In the genomic region with DNA sequence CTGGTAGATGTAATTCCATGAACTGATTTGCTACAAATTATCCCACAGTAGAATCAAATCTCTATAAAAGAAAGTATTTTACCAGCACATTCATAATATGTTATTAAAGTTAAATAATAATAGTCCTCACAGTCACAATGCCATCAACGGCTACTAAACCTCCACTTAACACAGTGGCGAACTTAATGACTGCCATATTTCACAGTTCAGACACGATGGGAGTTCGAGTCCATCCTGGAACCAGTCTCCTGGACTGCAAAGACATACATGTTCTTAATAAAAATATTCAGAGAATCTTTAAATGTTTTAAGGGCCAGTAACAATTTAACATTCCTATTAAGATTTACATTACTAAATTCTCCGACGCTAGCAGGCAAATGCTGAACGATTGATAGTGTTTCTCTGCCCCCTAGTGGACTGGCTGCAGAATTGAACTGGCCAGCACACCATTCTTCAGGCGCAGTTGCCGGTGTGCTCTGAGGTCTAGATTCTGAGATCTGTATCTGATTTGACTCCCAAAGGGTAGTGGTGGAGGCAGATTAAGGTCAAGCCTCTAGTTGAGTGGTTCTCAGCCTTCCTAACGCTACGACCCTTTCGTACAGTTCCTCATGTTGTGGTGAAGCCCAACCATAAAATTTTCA, we compare ENCODE assay signal across 9 mouse cellular contexts.
DNase-seq lines count a peak whose midpoint lies in the region; ATAC-seq and TF ChIP-seq lines count a peak whose summit lies in the region.
"Had no signal": no experiment of that assay in that cellular context is flagged by ENCODE, and none has a peak within 500 bp of the region (broad histone marks: within the 10 kb centered on the region; RNA-seq: fewer than 3 reads in every experiment).

No protein-coding gene starts in this region.

- no peaks in the 10 kb centered on the region for H3K9me3 ChIP-seq in heart, embryonic 12.5 days (replicated peaks)
- H3K9me3 ChIP-seq in forebrain, embryonic 11.5 days (ENCODE audit: control insufficient read depth, low read length): no peaks in the 10 kb centered on the region
- H3K9me3 ChIP-seq in lung, embryonic 14.5 days (ENCODE audit: low read depth, low read length): no peaks in the 10 kb centered on the region
- H3K9me3 ChIP-seq: liver, embryonic 15.5 days had no signal

- TF ChIP-seq EP300 in heart, adult 2 months (IDR thresholded peaks at IDR 0.05; ENCODE audit: insufficient read depth, low read depth, low read length): peak; percentile 95

- no peak for ATAC-seq in heart, embryonic 12.5 days (ENCODE audit: insufficient number of reproducible peaks, low FRiP score)
- peak; percentile 87 for ATAC-seq in CD4-positive, CD25-positive, alpha-beta regulatory T cell, adult 4 months
- peak; percentile 72 for ATAC-seq in forebrain, embryonic 11.5 days (replicated peaks; ENCODE audit: low FRiP score)
- peak; percentile 63 for ATAC-seq in lung, embryonic 14.5 days (ENCODE audit: insufficient read depth)

- DNase-seq in heart, adult 2 months: peak; percentile 33 to 46
- peak; percentile 81 for DNase-seq in brain, embryonic 14.5 days (ENCODE audit: low read depth)
- peak; percentile 63 for DNase-seq in forebrain, embryonic 11.5 days (ENCODE audit: low spot score)
- peak; percentile 65 for DNase-seq in kidney, adult 2 months
- peak; percentile 89 for DNase-seq in lung, embryonic 14.5 days
- peak; percentile 88 for DNase-seq in retina, embryonic 14.5 days (ENCODE audit: low spot score)

- H3K9ac ChIP-seq in heart, adult 2 months (ENCODE audit: low read depth, low read length): no peak overlapping the region
- no peak overlapping the region for H3K9ac ChIP-seq in heart, embryonic 12.5 days
- H3K9ac ChIP-seq in forebrain, embryonic 11.5 days (ENCODE audit: low read length): no peak overlapping the region
- H3K9ac ChIP-seq in lung, embryonic 14.5 days: no peak overlapping the region
- H3K9ac ChIP-seq: liver, embryonic 15.5 days had no signal

- TF ChIP-seq POLR2A in heart, adult 2 months (IDR thresholded peaks at IDR 0.05; ENCODE audit: insufficient read depth, low read depth, low read length): no peak
- no peak for TF ChIP-seq POLR2A in brain, embryonic 14.5 days (IDR thresholded peaks at IDR 0.05; ENCODE audit: borderline replicate concordance, extremely low read depth, insufficient read depth, insufficient read length, poor library complexity, severe bottlenecking)
- no peak for TF ChIP-seq POLR2A in kidney, adult 2 months (IDR thresholded peaks at IDR 0.05; ENCODE audit: low read depth, low read length)

- H3K4me1 ChIP-seq in heart, adult 2 months (ENCODE audit: control insufficient read depth, insufficient read depth, low read length): no peaks in the 10 kb centered on the region; the same call in 1 of the 2 replicates
- H3K4me1 ChIP-seq in heart, embryonic 12.5 days (replicated peaks): 0 out of 2 replicates have a peak, but pooled peaks cover 10% of the 10 kb centered on the region
- no peaks in the 10 kb centered on the region for H3K4me1 ChIP-seq in forebrain, embryonic 11.5 days (replicated peaks; ENCODE audit: control insufficient read depth, insufficient read depth, low read length)
- H3K4me1 ChIP-seq in kidney, adult 2 months (ENCODE audit: control insufficient read depth, insufficient read depth, low read length): no peaks in the 10 kb centered on the region
- no peaks in the 10 kb centered on the region for H3K4me1 ChIP-seq in lung, embryonic 14.5 days (ENCODE audit: insufficient read depth)
- H3K4me1 ChIP-seq: liver, embryonic 15.5 days had no signal

- no peaks in the 10 kb centered on the region for H3K27me3 ChIP-seq in heart, adult 2 months (ENCODE audit: control insufficient read depth, insufficient read depth, low read length)
- no peaks in the 10 kb centered on the region for H3K27me3 ChIP-seq in heart, embryonic 12.5 days (replicated peaks)
- no peaks in the 10 kb centered on the region for H3K27me3 ChIP-seq in forebrain, embryonic 11.5 days (ENCODE audit: control insufficient read depth, insufficient read depth, low read length)
- no peaks in the 10 kb centered on the region for H3K27me3 ChIP-seq in kidney, adult 2 months (replicated peaks; ENCODE audit: control insufficient read depth, insufficient read depth, low read length)
- H3K27me3 ChIP-seq in lung, embryonic 14.5 days (ENCODE audit: insufficient read depth, low read length): no peaks in the 10 kb centered on the region
- H3K27me3 ChIP-seq: liver, embryonic 15.5 days had no signal

- no peaks in the 10 kb centered on the region for H3K36me3 ChIP-seq in heart, adult 2 months (ENCODE audit: control insufficient read depth, insufficient read depth, low read length)
- H3K36me3 ChIP-seq in heart, embryonic 12.5 days: no peaks in the 10 kb centered on the region
- no peaks in the 10 kb centered on the region for H3K36me3 ChIP-seq in forebrain, embryonic 11.5 days (ENCODE audit: control insufficient read depth, insufficient read depth, low read length)
- no peaks in the 10 kb centered on the region for H3K36me3 ChIP-seq in kidney, adult 2 months (ENCODE audit: control insufficient read depth, insufficient read depth, low read length)
- H3K36me3 ChIP-seq in lung, embryonic 14.5 days (ENCODE audit: insufficient read depth): no peaks in the 10 kb centered on the region
- H3K36me3 ChIP-seq: liver, embryonic 15.5 days had no signal

- TF ChIP-seq CTCF in heart, adult 2 months (IDR thresholded peaks at IDR 0.05): peak; percentile 96
- peak; percentile 91 for TF ChIP-seq CTCF in brain, embryonic 14.5 days (IDR thresholded peaks at IDR 0.05; ENCODE audit: borderline replicate concordance, extremely low read depth, insufficient read depth, insufficient read length)
- TF ChIP-seq CTCF in kidney, adult 2 months (conservative IDR thresholded peaks at IDR 0.05; ENCODE audit: insufficient read depth, insufficient read length, low read depth, low read length): peak; percentile 93
- TF ChIP-seq CTCF in lung, embryonic 14.5 days (IDR thresholded peaks at IDR 0.05; ENCODE audit: low read depth): peak; percentile 92

- H3K4me3 ChIP-seq in heart, adult 2 months: no peak overlapping the region
- no peak overlapping the region for H3K4me3 ChIP-seq in heart, embryonic 12.5 days
- no peak overlapping the region for H3K4me3 ChIP-seq in forebrain, embryonic 11.5 days (ENCODE audit: low read depth, low read length)
- no peak overlapping the region for H3K4me3 ChIP-seq in kidney, adult 2 months (ENCODE audit: insufficient read depth, low read depth, low read length)
- no peak overlapping the region for H3K4me3 ChIP-seq in lung, embryonic 14.5 days (ENCODE audit: low read depth, low read length)
- H3K4me3 ChIP-seq: liver, embryonic 15.5 days had no signal

- intact Hi-C loops in heart, adult 2 months (cut with DNase I): loop anchor here (1.0 to 10.0 kb wide), 6 partner anchors 38 to 470 kb away; a partner anchor contains a TSS

- no peaks in the 10 kb centered on the region for H3K79me2 ChIP-seq in heart, adult 2 months (replicated peaks; ENCODE audit: control insufficient read depth, insufficient read depth, low read length)

- H3K27ac ChIP-seq in heart, adult 2 months: no peak overlapping the region
- no peak overlapping the region for H3K27ac ChIP-seq in heart, embryonic 12.5 days (ENCODE audit: poor library complexity, severe bottlenecking)
- H3K27ac ChIP-seq in forebrain, embryonic 11.5 days (ENCODE audit: low read depth, low read length): no peak overlapping the region
- no peak overlapping the region for H3K27ac ChIP-seq in kidney, adult 2 months (ENCODE audit: insufficient read depth, low read depth, low read length)
- H3K27ac ChIP-seq in lung, embryonic 14.5 days (ENCODE audit: low read depth): no peak overlapping the region
- H3K27ac ChIP-seq: liver, embryonic 15.5 days had no signal

- no peak overlapping the region for H3K4me2 ChIP-seq in heart, embryonic 12.5 days
- no peak overlapping the region for H3K4me2 ChIP-seq in forebrain, embryonic 11.5 days (ENCODE audit: low read depth, low read length, severe bottlenecking)
- H3K4me2 ChIP-seq in lung, embryonic 14.5 days: no peak overlapping the region
- H3K4me2 ChIP-seq: liver, embryonic 15.5 days had no signal

- 22% methylated on average over 12 of the region's 12 CpGs for WGBS in heart, adult 2 months
- WGBS in heart, embryonic 12.5 days: 25% methylated on average over 12 of the region's 12 CpGs
- 31% methylated on average over 12 of the region's 12 CpGs for WGBS in forebrain, embryonic 11.5 days
- 16% methylated on average over 12 of the region's 12 CpGs for WGBS in kidney, adult 2 months
- WGBS in lung, embryonic 14.5 days: 20% methylated on average over 12 of the region's 12 CpGs
